In genomic region chrX:99567367-99568164, GRCm38 (mm10) we compare ENCODE assay signal across 9 mouse cellular contexts.
DNase-seq lines count a peak whose midpoint lies in the region; ATAC-seq and TF ChIP-seq lines count a peak whose summit lies in the region.
"Had no signal": no experiment of that assay in that cellular context is flagged by ENCODE, and none has a peak within 500 bp of the region (broad histone marks: within the 10 kb centered on the region; RNA-seq: fewer than 3 reads in every experiment).

No protein-coding gene starts in this region.

- no peak overlapping the region for H3K9ac ChIP-seq in heart, postnatal 0 days (replicated peaks; ENCODE audit: low read depth, low read length)

- DNase-seq in gastrocnemius, postnatal 14 days, result peak; percentile 16
- no peak for DNase-seq in gastrocnemius, adult 18-20 months (ENCODE audit: low spot score)
- peak; percentile 49 for DNase-seq in R1 (ENCODE audit: low read depth, low spot score)
- DNase-seq in heart, postnatal 0 days (ENCODE audit: low spot score), result peak; percentile 8
- DNase-seq in lung, postnatal 36 days, result peak; percentile 19
- DNase-seq in B cell, adult 2 months, result no peak
- no peak for DNase-seq in urinary bladder, adult 2 months (ENCODE audit: low spot score)

- no peak; the same call in 1 of the 2 replicates for ATAC-seq in heart, postnatal 0 days (ENCODE audit: insufficient read depth, low read depth)
- ATAC-seq in granulocyte monocyte progenitor cell, adult 5-6 weeks (replicated peaks; ENCODE audit: poor library complexity, severe bottlenecking), result no peak

- TF ChIP-seq CTCF in heart, postnatal 0 days (IDR thresholded peaks at IDR 0.05; ENCODE audit: low read depth), result no peak

- no peaks in the 10 kb centered on the region for H3K9me3 ChIP-seq in heart, postnatal 0 days (replicated peaks; ENCODE audit: control insufficient read depth, low read length)

- H3K27me3 ChIP-seq in heart, postnatal 0 days (ENCODE audit: control insufficient read depth, insufficient read depth, low read length), result peaks cover 15% of the 10 kb centered on the region; the same call in 1 of the 2 replicates

- intact Hi-C loops in gastrocnemius, postnatal 14 days (cut with DNase I; ENCODE audit: low total_unique reads), result no loop called here

- no peaks in the 10 kb centered on the region for H3K36me3 ChIP-seq in heart, postnatal 0 days (replicated peaks; ENCODE audit: control insufficient read depth, insufficient read depth, low read length)

- no peak overlapping the region for H3K27ac ChIP-seq in heart, postnatal 0 days (ENCODE audit: low read depth)

- H3K4me3 ChIP-seq in heart, postnatal 0 days (ENCODE audit: low read depth, low read length), result no peak overlapping the region
- H3K4me3 ChIP-seq: erythroblast, embryonic 14.5 days had no signal

- H3K4me2 ChIP-seq in heart, postnatal 0 days (ENCODE audit: low read depth, low read length), result peak overlapping the region; percentile 16; the same call in 1 of the 2 replicates

- no peaks in the 10 kb centered on the region for H3K4me1 ChIP-seq in heart, postnatal 0 days (ENCODE audit: control insufficient read depth, insufficient read depth)

- WGBS in heart, postnatal 0 days, result 32% methylated on average over 25 of the region's 28 CpGs

- no peak for TF ChIP-seq EP300 in heart, postnatal 0 days (IDR thresholded peaks at IDR 0.05; ENCODE audit: low read depth)

Comparison
In these comparisons a context has a peak if more than half of its experiments do, and no peak if none do; other contexts are left out.
1. DNase-seq: peak in gastrocnemius, postnatal 14 days (single experiment), R1 (single experiment), heart, postnatal 0 days (single experiment) and lung, postnatal 36 days (single experiment); none in gastrocnemius, adult 18-20 months (single experiment), B cell, adult 2 months (0 of 2) and urinary bladder, adult 2 months (single experiment).